Mouse (Mus musculus): ENCODE results near the gene Sox18. TPM values are rescaled to one million over a fixed set of nuclear protein-coding genes. Genes with fewer than 3 reads are reported as not detected.

Sox18 gene
- not detected for total RNA-seq (2023)

DNA sequence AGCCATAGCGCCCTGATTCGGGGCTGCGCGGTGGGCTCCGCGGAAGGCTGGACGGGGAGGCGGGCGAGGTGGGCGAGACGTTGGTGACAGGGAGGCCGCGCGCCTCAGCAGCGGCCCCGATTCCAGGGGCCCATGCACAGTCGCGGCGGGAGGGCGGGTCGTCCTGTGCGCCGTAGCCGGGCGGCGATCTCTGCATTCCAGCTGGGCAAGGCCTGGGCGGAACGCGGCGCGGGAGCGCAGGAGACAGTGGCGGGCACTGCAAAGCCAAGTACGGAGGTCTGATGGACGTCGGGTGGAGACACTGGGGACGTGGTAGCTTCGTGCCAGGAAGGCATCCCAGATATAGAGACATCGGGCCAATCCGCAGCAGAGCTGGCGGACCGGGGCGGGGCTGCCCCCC lies at the start of gene Sox18:
Gene Sox18 (minus strand): TSS at position 315 of the 400 bp plus-strand sequence.

DNA sequence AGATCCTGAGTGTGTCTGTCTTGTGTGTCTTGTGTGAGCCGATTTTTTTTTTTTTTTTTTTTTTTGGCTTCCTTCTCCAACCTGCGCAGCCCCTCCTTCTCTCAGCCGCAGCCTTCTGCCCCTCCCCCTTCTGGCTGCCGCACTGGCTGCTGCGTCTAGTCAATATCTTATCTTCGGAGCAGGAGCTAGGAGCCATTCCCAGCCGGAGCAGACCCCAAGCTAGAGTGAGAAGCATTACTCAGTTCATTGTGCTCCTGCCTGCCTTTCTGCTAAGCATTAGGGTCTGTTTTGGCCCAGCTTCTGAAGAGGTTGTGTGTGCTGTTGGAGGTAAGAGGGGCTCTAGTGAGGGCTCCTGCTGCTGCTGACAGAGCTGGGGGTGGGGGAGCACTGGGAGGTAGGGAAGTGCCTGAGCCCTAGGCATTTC lies 43.5 kb upstream of the Sox18 start, which contains the start of gene Oprl1:
Gene Oprl1 (plus strand): TSS at position 114 of the 424 bp plus-strand sequence.

DNA sequence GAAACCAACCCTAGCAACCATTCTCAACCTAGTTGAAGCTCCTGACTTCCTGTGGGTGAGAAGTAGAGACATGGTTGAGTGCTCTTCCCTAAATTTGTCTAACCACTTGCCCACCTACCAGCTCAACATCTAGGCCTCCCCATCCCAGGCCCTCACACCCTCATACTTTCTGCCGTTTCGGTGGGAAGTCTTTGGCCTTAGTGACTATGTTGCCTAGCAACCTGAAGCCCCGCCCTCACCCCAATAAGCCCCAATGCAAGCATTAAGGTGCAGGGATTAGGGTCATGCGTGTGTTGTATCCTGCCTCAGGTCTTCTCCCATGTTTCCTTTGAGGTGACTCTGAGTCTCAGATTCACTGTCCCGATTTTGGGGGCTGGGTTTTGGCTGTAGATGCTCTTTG lies 26.8 kb upstream of the Sox18 start, which contains the start of gene Lkaaear1:
Gene Lkaaear1 (minus strand): TSS at position 202 of the 400 bp plus-strand sequence.

DNA sequence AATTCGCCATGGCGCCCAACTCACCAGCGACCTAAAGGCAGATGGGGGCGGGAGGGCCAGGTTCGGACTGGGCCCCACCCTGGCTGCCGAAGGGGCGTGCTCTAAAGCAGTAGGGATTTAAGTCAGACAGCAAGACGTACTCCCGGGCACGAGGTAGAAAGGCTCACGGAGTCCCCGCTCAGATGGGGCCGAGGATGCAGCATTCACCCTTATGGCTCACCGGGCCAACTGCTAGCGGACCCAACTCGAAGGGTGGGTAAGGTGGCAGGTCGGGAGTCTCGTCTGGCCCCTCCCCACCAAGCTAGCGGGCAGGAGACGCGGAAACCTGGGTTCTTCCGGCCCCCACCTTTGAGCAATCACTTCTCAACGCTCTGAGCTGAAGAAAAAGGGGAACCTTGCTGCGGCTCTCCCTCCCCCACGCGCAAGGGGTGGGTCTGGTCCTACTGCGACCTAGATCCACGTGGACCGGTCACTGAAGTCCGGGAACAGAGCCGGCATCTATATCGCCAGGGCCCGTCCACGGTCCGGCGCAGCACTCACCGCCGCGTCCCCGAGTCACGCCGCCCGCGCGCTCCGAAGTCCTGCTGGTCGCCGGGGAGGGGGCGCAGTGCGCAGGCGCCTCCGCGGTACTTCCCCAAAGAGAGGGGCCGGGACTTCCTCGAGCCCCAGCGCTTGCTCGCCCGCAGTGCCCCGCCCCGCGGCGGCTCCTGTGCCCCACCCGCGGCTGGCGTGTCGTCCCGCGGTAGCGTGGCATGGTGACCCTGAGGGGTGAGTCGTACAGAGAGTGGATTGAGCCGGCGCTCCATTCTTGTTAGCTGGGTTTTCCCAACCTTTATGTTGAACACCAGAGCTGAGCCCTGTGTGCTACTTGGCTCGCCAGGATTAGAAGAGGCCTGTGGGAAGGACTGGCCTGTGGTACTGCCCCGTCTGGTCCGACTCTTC lies 22.2 kb upstream of the Sox18 start, which contains the start of gene Rgs19:
Gene Rgs19 (minus strand): TSS at position 639 of the 942 bp plus-strand sequence.

DNA sequence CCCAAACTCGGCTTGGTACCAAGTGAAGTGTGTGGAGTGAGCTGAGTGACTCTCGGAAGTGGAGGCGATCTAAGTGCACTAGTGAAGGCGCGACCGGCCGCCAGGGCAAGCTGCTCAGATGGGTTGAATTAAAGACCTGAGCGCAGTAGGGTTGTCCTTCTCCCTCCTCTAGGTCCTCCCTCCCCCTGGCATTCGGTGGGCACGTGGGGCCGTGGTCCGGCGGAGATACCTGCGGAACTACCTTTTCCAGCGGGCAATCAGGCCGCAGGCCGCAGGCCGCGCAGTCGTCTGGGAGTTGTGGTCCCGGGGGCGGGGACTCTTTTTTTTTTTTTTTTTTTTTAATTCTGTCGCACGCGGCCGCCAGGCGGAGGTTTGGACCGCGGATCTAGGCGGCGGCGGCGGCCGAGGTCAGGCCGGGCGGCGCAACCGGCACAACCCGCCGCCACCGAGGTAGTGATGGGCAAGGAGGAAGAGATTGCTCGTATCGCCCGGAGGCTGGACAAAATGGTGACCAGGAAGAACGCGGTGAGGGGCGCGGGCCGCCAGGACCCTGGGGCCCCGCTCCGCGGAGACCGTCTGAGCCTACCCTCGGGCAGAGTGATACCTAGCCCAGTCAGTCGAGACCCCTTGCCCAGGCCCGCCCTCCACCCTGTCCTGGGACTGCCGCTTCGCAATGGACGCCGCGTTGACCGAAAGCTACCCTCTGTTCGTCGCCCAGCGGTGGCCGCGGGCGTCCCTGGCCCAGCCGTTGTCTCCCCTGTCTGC lies 8.7 kb upstream of the Sox18 start, which contains the start of gene Tcea2:
Gene Tcea2 (plus strand): TSS at position 360 of the 765 bp plus-strand sequence.

DNA sequence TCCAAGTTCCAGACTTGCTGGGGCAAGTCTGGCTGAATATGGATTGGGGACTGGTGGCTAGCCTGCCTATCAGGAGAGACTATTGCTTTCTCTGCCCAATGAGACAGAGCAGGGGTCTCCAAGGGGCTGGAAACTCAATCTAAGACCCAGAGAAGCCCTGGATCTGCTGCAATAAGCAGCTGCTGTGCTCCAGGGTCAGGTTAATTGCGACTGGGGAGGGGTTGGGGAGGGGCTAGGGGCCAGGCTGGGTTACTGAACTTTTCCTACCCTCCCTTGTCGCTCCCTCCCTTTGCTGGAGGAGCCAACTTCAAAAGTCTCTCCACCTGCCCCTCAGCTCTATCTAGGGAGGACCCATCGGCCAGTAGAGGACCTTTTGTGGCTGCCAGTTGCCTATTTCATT lies 14.7 kb downstream of the Sox18 start, which contains the start of gene Gm29797:
Gene Gm29797 (plus strand): TSS at position 301 of the 400 bp plus-strand sequence.

Other genes starting within 250 kb of the Sox18 start
- gene Zbtb46, start 212.2 kb downstream of the Sox18 start, total RNA-seq (2023): under 1 TPM; 0.27 to 0.67 TPM
- not detected for gene Abhd16b, start 178.4 kb downstream of the Sox18 start, total RNA-seq (2023)
- gene Tpd52l2, start 174.5 kb downstream of the Sox18 start, total RNA-seq (2023): 10 to 100 TPM; 81.9 to 88.8 TPM
- 100 to 1,000 TPM; 131 to 137 TPM for gene Dnajc5, start 151.2 kb downstream of the Sox18 start, total RNA-seq (2023)
- 100 to 1,000 TPM; 156 to 204 TPM for gene Uckl1, start 86.7 kb downstream of the Sox18 start, total RNA-seq (2023)
- 10 to 100 TPM; 60.2 to 63.9 TPM for gene Prpf6, start 79.8 kb downstream of the Sox18 start, total RNA-seq (2023)
- 10 to 100 TPM; 67.3 to 81.5 TPM for gene Zfp512b, start 78.8 kb downstream of the Sox18 start, total RNA-seq (2023)
- gene Samd10, start 72.4 kb downstream of the Sox18 start, total RNA-seq (2023): 10 to 100 TPM; 15.5 to 17.5 TPM
- under 1 TPM in 1 of 2 experiments, not detected in 1; 0.79 TPM for gene Gm29797, start 14.6 kb downstream of the Sox18 start, total RNA-seq (2023)
- 10 to 100 TPM; 17.0 to 19.9 TPM for gene Tcea2, start 8.7 kb upstream of the Sox18 start, total RNA-seq (2023)
- gene Rgs19, start 22.3 kb upstream of the Sox18 start, total RNA-seq (2023): 100 to 1,000 TPM; 124 to 128 TPM
- gene Lkaaear1, start 26.8 kb upstream of the Sox18 start, total RNA-seq (2023): not detected
- gene Oprl1, start 43.4 kb upstream of the Sox18 start, total RNA-seq (2023): under 1 TPM; 0.23 to 0.39 TPM
- gene Myt1, start 91.7 kb upstream of the Sox18 start, total RNA-seq (2023): not detected
- 10 to 100 TPM; 53.6 to 71.7 TPM for gene Pcmtd2, start 166.2 kb upstream of the Sox18 start, total RNA-seq (2023)
- 10 to 100 TPM; 20.7 to 24.5 TPM for gene Polr3k, start 192.7 kb upstream of the Sox18 start, total RNA-seq (2023)

Data from T-cell, adult 66 days (primary cell).